In the genomic region with DNA sequence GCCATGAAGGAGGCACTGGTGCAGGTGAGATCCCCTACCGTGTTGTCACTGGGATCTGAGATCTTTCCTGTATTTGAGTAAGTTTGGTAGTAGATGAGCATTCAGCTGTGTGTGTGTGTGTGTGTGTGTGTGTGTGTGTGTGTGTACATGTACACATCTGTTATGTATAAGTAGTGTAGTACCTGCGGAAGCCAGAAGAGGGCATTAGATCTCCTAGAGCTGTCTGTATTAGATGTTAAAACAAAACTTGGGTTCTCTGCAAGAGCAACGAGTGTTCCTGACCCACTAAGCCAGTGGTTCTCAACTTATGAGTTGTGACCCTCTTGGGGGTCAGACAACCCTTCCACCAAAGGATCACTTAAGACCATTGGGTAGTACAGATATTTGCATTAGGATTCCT, we compare ENCODE assay signal across 9 mouse cellular contexts.
A peak's percentile ranks its signal among the peaks of the same experiment; 100 is the strongest.
DNase-seq lines count a peak whose midpoint lies in the region; ATAC-seq lines count a peak whose summit lies in the region.
"Had no signal": no experiment of that assay in that cellular context is flagged by ENCODE, and none has a peak within 500 bp of the region (broad histone marks: within the 10 kb centered on the region; RNA-seq: fewer than 3 reads in every experiment).

No protein-coding gene starts in this region.

- H3K4me3 ChIP-seq in limb, embryonic 11.5 days (ENCODE audit: low read depth, low read length), result no peak overlapping the region
- H3K4me3 ChIP-seq in limb, embryonic 10.5 days, result no peak overlapping the region
- H3K4me3 ChIP-seq: limb, embryonic 13.5 days had no signal

- H3K27me3 ChIP-seq in limb, embryonic 11.5 days (ENCODE audit: control insufficient read depth, insufficient read depth, low read length), result no peaks in the 10 kb centered on the region
- no peaks in the 10 kb centered on the region for H3K27me3 ChIP-seq in limb, embryonic 10.5 days (ENCODE audit: low read depth, poor library complexity, severe bottlenecking)
- H3K27me3 ChIP-seq: limb, embryonic 13.5 days had no signal

- peak; percentile 47 for DNase-seq in cerebellum, adult 9-10 months
- DNase-seq in cerebellum, adult 8-10 months, result no peak
- DNase-seq in limb, embryonic 11.5 days (ENCODE audit: low spot score), result peak; percentile 41
- DNase-seq in limb, embryonic 10.5 days (ENCODE audit: low spot score), result no peak
- DNase-seq in ZHBTc4 (ENCODE audit: low read depth, low spot score), result peak; percentile 74
- DNase-seq in layer of hippocampus, adult 9-11 months, result peak; percentile 47
- no peak for DNase-seq in adrenal gland, postnatal 10 days
- DNase-seq in yolk sac, embryonic 10.5 days (ENCODE audit: low spot score), result no peak

- no peak overlapping the region for H3K9ac ChIP-seq in limb, embryonic 11.5 days (ENCODE audit: low read length)
- H3K9ac ChIP-seq: limb, embryonic 13.5 days had no signal

- WGBS in limb, embryonic 11.5 days, result 94% methylated on average over 3 of the region's 3 CpGs
- 88% methylated on average over 3 of the region's 3 CpGs for WGBS in limb, embryonic 10.5 days

- H3K36me3 ChIP-seq in limb, embryonic 11.5 days (ENCODE audit: control insufficient read depth, insufficient read depth, low read length), result peaks cover 44% of the 10 kb centered on the region
- H3K36me3 ChIP-seq in limb, embryonic 10.5 days, result peaks cover 100% of the 10 kb centered on the region

- H3K27ac ChIP-seq in limb, embryonic 11.5 days (replicated peaks; ENCODE audit: low read depth, low read length), result no peak overlapping the region
- H3K27ac ChIP-seq in limb, embryonic 10.5 days, result no peak overlapping the region
- H3K27ac ChIP-seq: limb, embryonic 13.5 days had no signal

- H3K4me2 ChIP-seq in limb, embryonic 11.5 days (ENCODE audit: low read depth, severe bottlenecking), result no peak overlapping the region
- H3K4me2 ChIP-seq: limb, embryonic 13.5 days had no signal

- no peaks in the 10 kb centered on the region for H3K4me1 ChIP-seq in limb, embryonic 11.5 days (ENCODE audit: control insufficient read depth, insufficient read depth, low read length)
- H3K4me1 ChIP-seq in limb, embryonic 10.5 days, result no peaks in the 10 kb centered on the region
- H3K4me1 ChIP-seq: limb, embryonic 13.5 days had no signal

- no peak for ATAC-seq in limb, embryonic 11.5 days (ENCODE audit: insufficient number of reproducible peaks, low FRiP score, low TSS enrichment, low read depth)

- no peaks in the 10 kb centered on the region for H3K9me3 ChIP-seq in limb, embryonic 11.5 days (ENCODE audit: control insufficient read depth, low read length)
- no peaks in the 10 kb centered on the region for H3K9me3 ChIP-seq in limb, embryonic 10.5 days (replicated peaks)
- H3K9me3 ChIP-seq: limb, embryonic 13.5 days had no signal

Comparison
In these comparisons a context has a peak if more than half of its experiments do, and no peak if none do; other contexts are left out.
1. DNase-seq: peak in cerebellum, adult 9-10 months (single experiment), limb, embryonic 11.5 days (single experiment), ZHBTc4 (single experiment) and layer of hippocampus, adult 9-11 months (single experiment); none in cerebellum, adult 8-10 months (single experiment), limb, embryonic 10.5 days (single experiment), adrenal gland, postnatal 10 days (single experiment) and yolk sac, embryonic 10.5 days (single experiment).